Mouse (Mus musculus) olfactory bulb, adult 2 months (tissue): ENCODE measurements around the gene Pla1a.

Experiments
- CTCF ChIP-seq: fragments of 200-500 bp; IDR thresholded peaks from 2 replicates; pipeline ENCODE4 v1.5.1; 2012; ENCODE audit warnings: low read depth, mild to moderate bottlenecking, low read length, moderate library complexity; ENCODE audit not compliant: insufficient read depth
- POLR2A ChIP-seq: fragments of 200-500 bp; IDR thresholded peaks from 2 replicates; pipeline ENCODE4 v1.6.1; 2012; ENCODE audit warnings: mild to moderate bottlenecking, low read depth, low read length, moderate library complexity; ENCODE audit not compliant: insufficient read depth

- TF ChIP-seq POLR2A, result no peak
- TF ChIP-seq CTCF, result no peak
Measured at GRCm38 (mm10) chr16:38454533-38455254, 21.7 kb upstream of the Pla1a start.
